Mouse (Mus musculus) embryonic fibroblast, embryonic 13.5 days (primary cell): ENCODE data around the gene Brap.

ENCODE experiments used
- CTCF ChIP-seq: IDR thresholded peaks from 2 replicates; pipeline ENCODE4 v1.5.1; 2011; ENCODE audit warnings: mild to moderate bottlenecking, control low read depth, low read length, moderate library complexity, borderline replicate concordance; ENCODE audit not compliant: insufficient read depth
- POLR2A ChIP-seq: IDR thresholded peaks from 2 replicates; pipeline ENCODE4 v1.6.1; 2011; ENCODE audit warnings: low read depth, mild to moderate bottlenecking, control low read depth, low read length, moderate library complexity

GRCm38 (mm10) chr5:121724678-121725077 lies 64.3 kb downstream of the Brap start:
- TF ChIP-seq POLR2A (no peak), CTCF (no peak)
